Mouse (Mus musculus) embryo, embryonic 10.5 days (tissue): ENCODE results near the gene Smim7.
A peak's percentile ranks its signal among the peaks of the same experiment; 100 is the strongest.

Experiments used
- DNase-seq: peaks from one replicate; pipeline ENCODE4 v3.0.0-alpha.2; 2015; ENCODE audit warnings: low spot score

The Smim7 gene

DNA sequence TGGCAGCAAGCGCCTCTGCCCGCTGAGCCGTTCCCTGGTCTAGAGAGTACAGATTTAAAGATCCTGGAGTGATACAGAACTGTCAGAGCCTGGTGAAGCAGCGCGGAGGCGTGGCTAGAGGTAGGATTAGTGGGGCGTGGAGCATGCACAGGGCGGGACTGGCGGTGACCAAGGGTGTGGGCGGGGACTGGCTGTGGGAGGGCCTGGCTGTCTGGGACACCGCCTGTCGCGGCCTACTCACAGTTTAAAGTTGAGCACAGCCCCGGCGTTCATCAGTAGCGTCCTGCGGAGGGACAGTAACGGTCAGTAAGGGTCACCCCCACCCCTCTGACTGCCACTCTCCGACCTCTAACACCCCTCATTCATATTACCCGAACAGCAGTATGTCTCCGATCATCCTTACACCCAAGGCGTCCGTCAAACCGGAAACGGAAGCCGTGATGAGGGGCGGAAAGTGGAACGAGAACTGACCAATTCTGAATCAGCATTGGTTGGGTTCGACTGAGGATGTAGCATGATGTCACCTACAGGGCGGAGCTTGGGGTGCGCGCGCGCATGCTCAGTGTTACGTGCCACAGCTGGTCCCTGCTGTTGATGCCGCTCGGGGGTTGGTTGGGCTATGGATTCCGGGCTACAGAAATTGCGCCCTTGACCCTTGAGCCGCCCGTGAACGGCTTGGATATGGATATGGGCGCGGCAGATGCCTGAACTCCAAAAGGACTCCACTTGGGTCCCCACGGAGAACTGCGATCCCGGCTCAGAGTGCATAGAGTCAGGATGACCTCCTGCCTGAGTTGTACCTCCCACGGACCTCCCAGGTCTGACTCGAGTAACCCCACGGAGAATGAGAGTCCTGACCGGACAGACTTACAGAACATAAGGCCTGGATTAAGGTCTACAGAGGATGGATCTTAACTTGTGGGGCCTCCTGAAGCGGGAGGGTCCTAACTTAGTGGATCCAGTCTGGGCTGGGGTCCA is at the start of gene Smim7:
Smim7 (minus strand) TSS at position 456 of the 978 bp plus-strand sequence.
- DNase-seq = peak; percentile 99

- DNase-seq = peak; percentile 40
Measured at GRCm38 (mm10) chr8:72590198-72590597, 19.3 kb upstream of the Smim7 start.

DNA sequence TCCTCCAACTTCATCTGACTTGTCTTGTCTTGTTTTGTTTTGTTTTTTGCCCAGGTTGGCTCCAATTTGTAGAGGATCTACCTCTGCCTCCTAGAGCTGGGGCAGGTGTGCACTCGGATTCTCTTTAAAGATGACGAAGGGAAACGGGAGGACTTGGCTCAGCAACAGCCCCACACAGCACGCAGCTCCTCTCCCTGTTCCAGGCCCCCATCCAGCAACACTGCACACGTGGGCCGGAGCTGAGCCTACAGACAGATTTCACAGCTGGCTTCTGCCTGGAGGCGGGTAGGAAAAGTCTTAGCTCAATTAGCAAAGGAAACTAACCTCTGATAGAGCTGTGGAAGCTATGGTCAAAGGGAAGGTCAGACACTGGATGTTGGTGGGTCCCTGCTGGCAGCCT is 18.4 kb upstream of the Smim7 start:
- DNase-seq = no peak

DNA sequence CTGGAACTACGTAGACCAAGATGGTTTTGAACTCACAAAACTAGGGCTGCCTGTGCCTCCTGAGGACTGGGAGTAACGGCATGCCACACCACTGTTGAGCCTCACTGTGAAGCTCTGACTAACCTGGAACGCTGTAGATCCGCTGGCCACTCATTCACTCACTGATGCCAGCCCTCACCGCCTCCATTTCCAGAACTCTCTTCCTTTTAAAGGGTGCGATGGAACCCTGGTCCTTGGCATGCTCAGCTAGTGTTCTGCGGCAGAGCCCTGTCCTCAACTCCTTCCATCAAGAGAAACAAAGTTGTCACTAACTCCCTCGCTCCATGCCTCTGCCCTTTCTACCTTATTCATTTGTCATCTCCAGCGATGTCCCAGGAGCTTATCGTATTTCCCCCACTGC is 18.0 kb upstream of the Smim7 start:
- no peak for DNase-seq

DNA sequence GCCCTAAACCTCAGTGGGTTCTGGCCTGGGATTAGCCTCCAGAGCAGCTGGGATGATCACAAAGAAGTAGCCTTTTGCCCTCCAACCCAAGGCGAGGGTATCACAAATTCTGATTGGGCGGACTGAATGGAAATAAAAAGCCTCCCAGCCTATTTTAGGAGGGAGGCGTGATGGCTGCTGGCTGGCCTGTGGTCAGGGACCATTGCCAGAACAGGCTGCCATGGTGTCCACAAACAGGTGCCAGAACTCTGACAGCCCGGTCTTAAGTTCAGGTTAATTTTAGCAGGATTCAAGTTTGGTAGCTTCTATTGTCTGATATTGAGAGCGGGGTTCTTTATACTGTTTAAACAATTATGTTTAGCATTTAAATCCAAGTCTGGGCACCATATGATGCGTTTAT is 16.9 kb upstream of the Smim7 start:
- no peak for DNase-seq

DNA sequence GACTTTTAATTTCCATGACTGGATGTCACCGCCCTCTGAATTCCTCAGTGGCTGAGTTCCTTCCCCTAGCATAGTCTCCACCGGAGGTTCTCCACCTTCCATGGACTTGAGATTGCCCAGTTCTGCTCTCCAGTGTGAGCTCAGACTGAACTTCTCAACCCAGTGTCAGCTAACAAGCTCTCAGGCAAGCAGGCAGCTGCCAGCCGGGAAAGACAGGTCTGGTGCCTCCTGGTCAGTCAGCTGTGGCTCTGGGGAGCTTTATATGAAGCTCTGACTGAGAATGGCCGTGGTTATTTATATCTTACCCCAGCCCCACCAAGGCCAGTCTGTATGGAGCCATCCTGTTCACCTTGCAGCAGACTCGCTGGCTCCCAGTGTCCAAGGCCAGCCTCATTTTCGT is 13.5 kb upstream of the Smim7 start:
- no peak for DNase-seq

DNA sequence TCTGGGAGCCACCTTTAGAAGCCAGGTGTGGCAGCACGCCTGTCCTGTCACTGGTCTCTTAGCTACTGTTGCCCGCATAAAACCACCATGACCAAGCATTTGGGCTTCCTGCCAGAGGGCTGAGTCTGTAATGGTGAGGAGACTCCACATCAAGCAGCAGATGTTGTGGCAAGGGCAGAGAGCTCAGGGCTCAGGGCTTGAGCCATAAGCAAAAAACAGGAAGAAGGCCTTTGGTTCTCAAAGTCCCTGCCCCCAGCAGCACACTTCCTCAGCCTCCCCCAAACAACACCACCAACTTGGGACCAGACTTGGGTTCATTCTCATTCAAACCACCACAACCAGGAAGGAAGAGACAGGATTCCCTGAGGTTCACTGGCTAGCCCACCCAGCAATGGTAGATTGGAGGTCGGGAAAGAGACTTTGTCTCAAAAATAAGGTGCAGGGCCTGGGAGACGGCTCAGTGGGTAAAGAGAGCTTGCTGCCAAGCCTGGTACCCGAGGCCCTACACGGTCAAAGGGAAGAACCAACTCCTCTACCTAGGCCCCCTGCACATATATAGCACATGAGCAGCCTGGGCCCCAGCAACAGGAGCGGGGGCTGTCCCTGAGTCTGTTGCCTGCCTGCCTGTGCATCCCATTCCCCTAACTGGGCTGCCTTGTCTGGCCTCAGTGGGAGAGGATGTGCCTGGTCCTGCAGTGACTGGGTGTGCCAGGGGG is 12.3 kb upstream of the Smim7 start:
- no peak for DNase-seq

DNA sequence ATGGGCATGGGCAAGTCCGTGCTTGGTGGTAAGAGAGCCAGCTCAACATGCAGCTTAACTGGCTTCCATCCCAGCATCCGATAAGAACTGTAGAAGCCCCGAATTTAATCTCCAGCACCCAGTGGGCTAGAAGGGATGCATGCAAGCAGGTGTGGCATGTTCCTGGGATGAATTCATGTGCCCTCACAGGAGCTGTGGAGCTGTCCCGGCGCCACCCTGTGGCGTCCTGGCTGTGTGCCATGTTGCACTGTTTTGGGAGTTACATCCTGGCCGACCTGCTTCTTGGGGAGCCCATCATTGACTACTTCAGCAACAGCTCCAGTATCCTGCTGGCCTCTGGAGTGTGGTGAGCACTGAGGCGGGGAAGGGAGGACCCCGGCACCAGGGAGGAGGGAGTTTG is 8.5 kb upstream of the Smim7 start:
- no peak for DNase-seq

GRCm38 (mm10) chr8:72577941-72578340 is 7.1 kb upstream of the Smim7 start:
- DNase-seq = no peak

GRCm38 (mm10) chr8:72577266-72577665 is 6.4 kb upstream of the Smim7 start:
- no peak for DNase-seq

DNA sequence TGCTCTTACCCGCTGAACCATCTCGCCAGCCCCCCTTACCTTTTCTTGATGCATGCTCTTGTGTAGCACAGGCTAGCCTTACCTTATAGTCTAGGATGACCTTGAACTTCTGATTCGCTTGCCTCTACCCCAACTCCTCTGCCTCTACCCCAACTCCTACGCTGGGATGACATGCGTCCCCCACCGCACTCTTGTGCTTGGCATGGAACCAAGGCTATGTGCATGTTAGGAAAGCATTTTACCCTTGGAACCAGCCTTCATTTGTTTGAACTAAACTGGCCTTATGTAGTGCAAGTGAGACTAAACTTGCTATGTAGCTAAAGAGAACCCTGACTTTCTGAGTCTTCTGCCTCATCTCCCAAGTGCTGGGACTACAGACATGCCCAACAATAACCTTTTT is 5.0 kb upstream of the Smim7 start:
- no peak for DNase-seq

- DNase-seq = no peak
Measured at GRCm38 (mm10) chr8:72573450-72573849, 2.6 kb upstream of the Smim7 start.

DNA sequence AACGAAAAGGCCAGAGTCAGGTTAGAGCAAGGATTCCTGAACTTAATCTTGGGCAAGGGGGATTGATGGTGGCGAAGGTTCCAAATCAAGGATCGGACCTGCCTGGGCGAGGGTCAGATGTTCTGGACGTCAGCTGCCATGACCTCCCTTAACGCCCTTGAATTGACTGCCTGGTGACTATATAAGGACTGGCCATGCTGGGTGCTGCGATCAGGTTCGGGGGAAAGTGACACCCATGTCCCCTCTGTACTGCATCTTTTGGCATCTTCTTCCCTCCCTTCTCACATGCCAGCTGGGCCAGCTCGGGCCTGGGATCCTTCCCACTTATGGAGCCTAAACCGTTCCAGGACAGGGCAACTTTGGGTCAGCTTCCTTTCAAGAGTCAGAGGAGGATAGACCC is 1.6 kb upstream of the Smim7 start:
- no peak for DNase-seq

- peak; percentile 76 for DNase-seq
Measured at GRCm38 (mm10) chr8:72571611-72572473, 954 bp upstream of the Smim7 start, which contains the start of gene Tmem38a. Gene Tmem38a (plus strand): TSS chr8:72572055.

DNA sequence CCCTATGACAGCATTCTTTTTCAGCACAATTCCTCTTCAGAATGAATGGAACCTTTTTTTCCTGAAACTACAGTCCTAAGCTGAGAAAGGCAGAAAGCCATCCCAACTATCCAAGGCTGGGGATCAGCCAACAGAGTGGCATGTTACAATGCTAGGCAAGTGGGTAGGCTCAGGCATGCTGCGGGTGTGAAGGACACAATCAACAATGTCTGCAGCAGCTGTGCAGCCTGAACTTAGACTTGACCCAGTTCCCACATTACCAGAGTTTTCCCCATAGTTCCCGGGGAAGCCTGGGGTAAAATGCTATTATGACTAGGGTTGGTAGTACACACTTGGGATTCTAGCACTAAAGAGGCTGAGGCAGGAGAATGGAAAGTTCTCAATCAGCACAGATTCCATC is 4.9 kb downstream of the Smim7 start:
- no peak for DNase-seq

DNA sequence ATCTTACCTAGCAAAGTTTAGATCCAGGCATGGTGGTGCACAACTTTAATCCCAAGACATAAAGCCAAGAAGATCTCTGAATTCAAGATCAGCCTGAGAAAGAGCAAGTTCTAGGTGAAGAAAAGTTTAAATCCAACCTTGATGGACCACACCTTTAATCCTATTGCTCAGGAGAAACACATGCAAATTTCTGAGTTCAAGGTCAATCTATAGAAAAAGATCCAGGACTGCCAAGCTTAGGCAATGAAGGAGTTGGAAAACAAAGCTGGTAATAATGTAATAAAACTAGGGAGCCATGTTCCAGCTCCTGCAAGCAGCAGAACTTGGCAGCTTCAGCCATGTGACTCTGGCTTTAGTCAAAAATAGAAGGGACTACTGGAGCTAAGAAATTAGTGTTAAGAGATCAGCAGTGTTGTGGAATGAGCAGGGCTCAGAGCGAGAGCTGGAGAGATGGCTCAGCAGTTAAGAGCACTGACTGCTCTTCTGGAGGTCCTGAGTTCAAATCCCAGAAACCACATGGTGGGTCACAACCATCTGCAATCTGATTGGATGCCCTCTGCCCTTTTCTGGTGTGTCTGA is 9.7 kb downstream of the Smim7 start:
- DNase-seq = no peak

DNA sequence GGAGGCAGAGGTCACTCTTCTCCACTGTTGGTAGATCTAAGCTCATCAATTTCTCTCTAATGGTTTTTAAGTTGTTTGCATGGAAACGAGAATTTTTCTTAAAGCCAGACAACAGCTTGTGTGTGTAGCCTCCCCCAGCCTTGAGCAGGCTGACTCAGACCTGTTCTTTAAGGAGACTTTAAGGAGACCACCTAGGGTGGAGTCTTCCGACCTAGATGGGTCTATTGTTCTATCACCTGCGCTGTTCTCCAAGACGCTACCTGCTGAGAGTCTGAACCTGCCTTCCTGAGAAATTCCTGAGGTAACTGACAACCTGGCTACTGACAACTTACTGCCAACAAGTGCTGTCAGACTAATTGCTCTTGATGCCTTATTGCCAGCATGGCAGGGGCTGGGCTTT is 15.1 kb downstream of the Smim7 start:
- no peak for DNase-seq

DNA sequence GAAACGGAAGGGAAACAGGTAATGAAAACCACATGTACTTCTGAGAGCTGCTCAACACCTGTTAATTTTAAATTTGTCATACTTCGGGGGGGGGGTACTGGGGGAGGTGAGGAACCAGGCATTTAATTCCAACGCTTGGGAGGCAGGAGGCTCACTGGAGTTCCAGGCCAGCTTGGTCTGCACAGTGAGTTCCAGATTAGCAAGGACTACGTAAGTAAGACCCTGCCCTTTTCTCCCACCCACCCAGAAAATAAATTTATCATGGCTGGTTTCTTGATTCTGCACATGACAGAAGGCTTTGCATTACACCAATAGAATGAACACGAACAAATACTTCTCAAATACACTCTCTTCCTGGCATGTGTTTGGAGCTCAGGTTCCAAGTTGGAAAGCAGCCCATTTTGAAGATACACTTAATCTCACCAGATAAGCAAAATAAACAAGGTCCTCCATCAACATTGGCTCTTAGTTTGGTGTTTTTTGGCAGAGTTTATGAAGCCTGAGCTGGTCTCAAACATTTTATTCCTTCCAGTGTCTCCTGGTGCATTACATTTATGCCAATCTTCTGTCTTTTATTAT is 21.5 kb downstream of the Smim7 start:
- DNase-seq = peak; percentile 36

- DNase-seq = peak; percentile 37
Measured at GRCm38 (mm10) chr8:72548644-72549313, 22.1 kb downstream of the Smim7 start.

- DNase-seq = peak; percentile 100
Measured at GRCm38 (mm10) chr8:72547802-72548643, 22.9 kb downstream of the Smim7 start, which contains the start of gene Med26. Gene Med26 (minus strand): TSS chr8:72548270.
